Mouse (Mus musculus) kidney, adult 2 months (tissue): ENCODE measurements around the gene Olfr193.
"Not testable (repeated sequence)": the region's sequence is repeated elsewhere in the genome, so short reads cannot be mapped to it uniquely, and the experiment has no call there.

Experiments
- CTCF ChIP-seq: fragments of 200-500 bp; conservative IDR thresholded peaks from 2 replicates; pipeline ENCODE4 v1.5.1; 2011; ENCODE audit warnings: low read depth, mild to moderate bottlenecking, control low read depth, low read length, moderate library complexity, mixed read lengths; ENCODE audit not compliant: insufficient read depth, insufficient read length
- POLR2A ChIP-seq: fragments of 200-500 bp; IDR thresholded peaks from one replicate; pipeline ENCODE4 v1.6.1; 2011; ENCODE audit warnings: low read depth, low read length, control low read depth

DNA sequence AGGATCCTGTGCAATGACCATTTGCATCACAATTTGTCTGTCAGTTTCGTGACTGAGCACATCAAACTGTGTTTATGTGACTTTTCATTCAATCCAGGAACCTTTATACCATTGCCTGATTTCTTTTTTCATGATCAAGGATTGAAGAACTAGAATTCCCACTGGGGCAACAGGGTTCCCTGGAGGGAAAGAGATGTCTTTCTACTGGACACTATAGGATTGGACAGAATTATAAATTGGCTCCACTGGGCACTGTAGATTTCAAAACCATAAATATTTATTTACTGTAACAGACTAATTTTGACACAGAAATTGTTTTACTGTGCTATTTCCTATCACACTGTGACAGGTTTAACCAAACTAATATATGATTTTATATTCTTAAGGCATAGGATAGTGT, 22.0 kb downstream of the Olfr193 start, which contains the start of gene Olfr191:
- TF ChIP-seq CTCF, POLR2A: not testable (repeated sequence)
